Mouse (Mus musculus) lung, adult 2 months (tissue): ENCODE measurements around the gene H60c.

Source experiments
- CTCF ChIP-seq: fragments of 200-500 bp; IDR thresholded peaks from 2 replicates; pipeline ENCODE4 v1.5.1; 2011; ENCODE audit warnings: mild to moderate bottlenecking, low read length, control low read depth; ENCODE audit not compliant: insufficient read depth
- POLR2A ChIP-seq: fragments of 200-500 bp; IDR thresholded peaks from 2 replicates; pipeline ENCODE4 v1.6.1; 2011; ENCODE audit warnings: low read depth, mild to moderate bottlenecking, control low read depth, low read length, borderline replicate concordance; ENCODE audit errors: extremely low read depth

- no peak for TF ChIP-seq POLR2A
- no peak for TF ChIP-seq CTCF
Measured at GRCm38 (mm10) chr10:3262784-3263183, 4.8 kb downstream of the H60c start.
